Mouse (Mus musculus) brain, embryonic 18.5 days (tissue): ENCODE measurements around the gene Slc38a5.

Experiments used
- DNase-seq: peaks from one replicate; pipeline ENCODE4 v3.0.0-alpha.2; 2012; ENCODE audit warnings: low read depth, low spot score

Slc38a5 gene

GRCm38 (mm10) chrX:8271083-8271820 is at the start of gene Slc38a5:
Slc38a5 (plus strand) TSS chrX:8271133.
- no peak for DNase-seq

- no peak for DNase-seq
Observed at GRCm38 (mm10) chrX:8222296-8222677, 48.6 kb upstream of the Slc38a5 start.

- DNase-seq = no peak
Observed at GRCm38 (mm10) chrX:8222678-8223421, 48.1 kb upstream of the Slc38a5 start.

GRCm38 (mm10) chrX:8223473-8223872 is 47.5 kb upstream of the Slc38a5 start:
- no peak for DNase-seq

GRCm38 (mm10) chrX:8230272-8230671 is 40.7 kb upstream of the Slc38a5 start:
- no peak for DNase-seq

- DNase-seq = no peak
Observed at GRCm38 (mm10) chrX:8233602-8234001, 37.3 kb upstream of the Slc38a5 start.

- no peak for DNase-seq
Observed at GRCm38 (mm10) chrX:8236704-8237103, 34.2 kb upstream of the Slc38a5 start.

GRCm38 (mm10) chrX:8238804-8239395 is 32.0 kb upstream of the Slc38a5 start:
- DNase-seq = no peak

GRCm38 (mm10) chrX:8247680-8248079 is 23.3 kb upstream of the Slc38a5 start:
- no peak for DNase-seq

GRCm38 (mm10) chrX:8248542-8249120 is 22.3 kb upstream of the Slc38a5 start:
- no peak for DNase-seq

GRCm38 (mm10) chrX:8251789-8252333 is 19.1 kb upstream of the Slc38a5 start:
- DNase-seq = no peak

- DNase-seq = peak; percentile 84
Observed at GRCm38 (mm10) chrX:8252334-8253285, 18.3 kb upstream of the Slc38a5 start, which contains the start of gene Ftsj1. Ftsj1 (minus strand) TSS chrX:8252406.

- DNase-seq = no peak
Observed at GRCm38 (mm10) chrX:8253711-8254110, 17.2 kb upstream of the Slc38a5 start.

GRCm38 (mm10) chrX:8255807-8256206 is 15.1 kb upstream of the Slc38a5 start:
- DNase-seq = no peak

GRCm38 (mm10) chrX:8259478-8259877 is 11.5 kb upstream of the Slc38a5 start:
- no peak for DNase-seq

- no peak for DNase-seq
Observed at GRCm38 (mm10) chrX:8263156-8263804, 7.7 kb upstream of the Slc38a5 start.

GRCm38 (mm10) chrX:8264222-8264621 is 6.7 kb upstream of the Slc38a5 start:
- no peak for DNase-seq

- no peak for DNase-seq
Observed at GRCm38 (mm10) chrX:8272000-8272399, 1.1 kb downstream of the Slc38a5 start.

GRCm38 (mm10) chrX:8274056-8274455 is 3.1 kb downstream of the Slc38a5 start:
- no peak for DNase-seq

- DNase-seq = no peak
Observed at GRCm38 (mm10) chrX:8288621-8289020, 17.7 kb downstream of the Slc38a5 start.
